Mouse (Mus musculus) 416B (cell line): ENCODE results near the gene Dyrk3.

ENCODE experiments used
- DNase-seq: peaks from one replicate; pipeline ENCODE4 v3.0.0; 2011; ENCODE audit warnings: low read depth

Dyrk3 gene

GRCm38 (mm10) chr1:131112576-131112975, 25.6 kb downstream of the Dyrk3 start:
- no peak for DNase-seq

GRCm38 (mm10) chr1:131110525-131111106, 27.5 kb downstream of the Dyrk3 start:
- peak; percentile 61 for DNase-seq

- no peak for DNase-seq
Observed at GRCm38 (mm10) chr1:131107575-131108308, 30.4 kb downstream of the Dyrk3 start.

- peak; percentile 40 for DNase-seq
Observed at GRCm38 (mm10) chr1:131103776-131104424, 34.2 kb downstream of the Dyrk3 start.

GRCm38 (mm10) chr1:131100808-131101207, 37.3 kb downstream of the Dyrk3 start:
- DNase-seq: no peak

GRCm38 (mm10) chr1:131097700-131098094, 40.4 kb downstream of the Dyrk3 start, which contains the start of gene Mapkapk2:
TSS of gene Mapkapk2 (minus strand) at chr1:131097826.
- DNase-seq: peak; percentile 97

GRCm38 (mm10) chr1:131096803-131097699, 41.1 kb downstream of the Dyrk3 start:
- DNase-seq: peak; percentile 92

GRCm38 (mm10) chr1:131096132-131096695, 41.9 kb downstream of the Dyrk3 start:
- peak; percentile 85 for DNase-seq

GRCm38 (mm10) chr1:131095574-131095973, 42.6 kb downstream of the Dyrk3 start:
- no peak for DNase-seq

- DNase-seq: no peak
Observed at GRCm38 (mm10) chr1:131093889-131094288, 44.3 kb downstream of the Dyrk3 start.

GRCm38 (mm10) chr1:131092846-131093245, 45.3 kb downstream of the Dyrk3 start:
- no peak for DNase-seq

GRCm38 (mm10) chr1:131092173-131092572, 46.0 kb downstream of the Dyrk3 start:
- DNase-seq: peak; percentile 54

- DNase-seq: no peak
Observed at GRCm38 (mm10) chr1:131091481-131091880, 46.7 kb downstream of the Dyrk3 start.

- DNase-seq: no peak
Observed at GRCm38 (mm10) chr1:131090877-131091276, 47.3 kb downstream of the Dyrk3 start.

GRCm38 (mm10) chr1:131090261-131090660, 47.9 kb downstream of the Dyrk3 start:
- peak; percentile 64 for DNase-seq

GRCm38 (mm10) chr1:131089525-131090127, 48.5 kb downstream of the Dyrk3 start:
- peak; percentile 90 for DNase-seq

GRCm38 (mm10) chr1:131088547-131088946, 49.6 kb downstream of the Dyrk3 start:
- DNase-seq: no peak

- DNase-seq: peak; percentile 83
Observed at GRCm38 (mm10) chr1:131086907-131087306, 51.2 kb downstream of the Dyrk3 start.

GRCm38 (mm10) chr1:131085957-131086739, 52.0 kb downstream of the Dyrk3 start:
- no peak for DNase-seq

- DNase-seq: no peak
Observed at GRCm38 (mm10) chr1:131085272-131085671, 52.9 kb downstream of the Dyrk3 start.
